Mouse (Mus musculus) adrenal gland, postnatal 10 days (tissue): ENCODE measurements around the gene Tob1. TPM values are rescaled to one million over a fixed set of nuclear protein-coding genes. Genes with fewer than 3 reads are reported as not detected.

ENCODE experiments used
- DNase-seq: peaks from one replicate; pipeline ENCODE4 v3.0.0; 2021; ENCODE audit warnings: mixed read lengths
- total RNA-seq, 2 experiments: library from RNA; stranded (reverse); gene quantifications; 2 replicates each; pipeline ENCODE4 v1.2.3; 2021

Tob1 gene
- total RNA-seq, 2 experiments from 2014 or later, result 111 to 183 TPM

DNA sequence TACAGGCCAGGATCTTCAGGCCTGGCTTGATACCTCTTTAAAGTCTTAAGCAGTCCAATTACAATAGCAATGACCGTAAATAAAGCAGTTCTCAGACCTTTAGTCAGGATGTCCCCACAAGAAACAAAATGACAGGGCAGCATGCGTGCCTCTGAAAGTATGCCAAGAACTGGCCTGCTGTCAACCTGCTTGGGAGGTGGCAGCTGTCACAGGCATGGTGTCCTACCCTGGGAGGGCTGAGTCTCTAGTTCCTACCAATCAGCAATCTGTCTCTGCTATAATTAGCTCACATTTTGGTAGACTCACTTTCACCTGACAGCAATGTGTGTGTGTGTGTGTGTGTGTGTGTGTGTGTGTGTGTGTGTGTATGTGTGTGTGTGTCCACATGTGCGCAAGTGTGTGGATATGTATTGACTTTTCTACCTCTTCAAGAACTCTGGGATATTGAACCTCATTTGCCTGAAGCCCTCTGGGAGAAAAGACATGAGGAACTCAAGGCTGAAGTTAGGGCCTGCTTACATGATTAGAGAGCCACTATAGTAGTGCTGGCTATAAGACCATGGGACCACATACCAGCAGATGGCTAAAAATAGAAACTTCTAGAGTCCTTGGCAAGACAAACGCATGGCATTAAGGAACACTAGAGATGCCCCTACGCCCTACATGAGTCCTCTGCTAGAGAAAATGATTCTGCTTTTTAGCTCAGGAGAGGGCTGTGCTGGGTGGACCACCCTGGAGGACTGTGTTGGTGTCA is 18.1 kb downstream of the Tob1 start:
- no peak for DNase-seq

DNA sequence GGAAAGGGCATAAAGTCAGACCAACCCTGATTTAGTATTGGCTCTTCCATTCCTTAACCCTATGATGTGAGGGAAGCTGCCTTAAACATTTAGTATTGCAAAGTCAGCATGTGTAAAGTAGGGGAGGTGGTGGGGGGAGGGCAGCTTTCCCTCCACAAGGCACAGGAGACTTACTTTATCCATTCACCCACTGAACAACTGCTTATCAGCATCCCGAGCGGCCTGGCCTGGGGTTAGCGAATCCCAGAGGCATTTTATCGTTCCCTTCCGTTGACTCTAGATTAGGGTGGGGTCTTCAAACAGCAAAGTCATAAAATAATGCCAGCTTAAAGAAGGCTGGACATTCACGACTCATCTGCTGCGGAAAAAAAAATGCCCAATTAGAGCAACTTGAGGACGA is 19.0 kb downstream of the Tob1 start:
- no peak for DNase-seq

DNA sequence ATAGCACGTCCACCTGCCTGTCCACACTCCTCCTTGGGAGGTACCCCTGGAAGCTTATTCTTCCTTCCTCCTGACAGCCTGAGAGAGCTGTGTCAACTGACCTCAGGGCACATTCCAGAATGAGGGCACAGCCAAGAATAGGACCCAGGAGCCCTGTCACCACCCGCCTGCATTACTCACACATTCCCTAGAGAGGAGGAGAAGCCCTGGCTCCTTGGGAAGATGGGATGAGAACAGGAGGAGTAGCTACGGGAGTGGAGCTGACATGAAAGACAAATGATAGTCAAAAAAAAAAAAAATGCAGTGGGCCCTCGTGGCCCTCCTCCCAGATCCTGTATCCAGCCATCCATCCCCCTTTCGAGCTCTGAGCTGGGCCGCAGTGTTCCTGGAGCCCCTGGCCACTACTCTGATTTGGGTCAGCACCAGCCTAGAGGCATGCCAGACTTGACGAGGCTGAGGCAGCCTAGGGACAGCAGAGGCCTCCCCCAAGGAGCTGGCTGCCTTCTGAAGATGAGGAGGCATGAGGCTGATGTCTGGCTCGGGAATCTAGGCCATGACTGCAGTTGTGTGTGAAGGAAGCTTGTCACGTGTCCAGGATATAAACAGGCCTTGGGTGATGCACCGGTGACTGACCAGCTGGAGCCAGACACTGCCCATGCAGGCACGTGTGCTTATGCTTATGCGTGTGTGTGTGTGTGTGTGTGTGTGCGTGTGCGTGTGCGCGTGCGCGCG is 20.7 kb downstream of the Tob1 start:
- DNase-seq, result peak; percentile 47

DNA sequence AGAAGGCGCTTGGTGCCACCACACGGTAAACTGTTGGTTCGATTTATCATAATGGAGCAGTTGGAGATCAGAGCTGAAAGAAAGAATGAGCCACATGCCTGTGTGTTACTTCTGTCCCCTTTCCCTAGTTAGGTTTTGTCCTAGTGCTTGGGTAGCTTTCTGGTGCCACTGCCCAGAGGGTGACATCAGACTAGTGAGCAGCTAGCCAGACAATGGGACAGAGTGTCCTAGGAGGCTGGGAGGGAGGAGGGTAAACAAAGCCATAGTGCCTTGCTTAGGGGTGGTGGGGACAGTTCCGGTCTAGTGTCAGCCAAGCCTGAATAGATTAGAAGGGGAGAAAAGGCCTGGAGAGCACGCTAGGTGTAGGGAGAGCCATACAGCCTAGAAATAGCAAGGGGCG is 22.2 kb downstream of the Tob1 start:
- DNase-seq, result no peak

DNA sequence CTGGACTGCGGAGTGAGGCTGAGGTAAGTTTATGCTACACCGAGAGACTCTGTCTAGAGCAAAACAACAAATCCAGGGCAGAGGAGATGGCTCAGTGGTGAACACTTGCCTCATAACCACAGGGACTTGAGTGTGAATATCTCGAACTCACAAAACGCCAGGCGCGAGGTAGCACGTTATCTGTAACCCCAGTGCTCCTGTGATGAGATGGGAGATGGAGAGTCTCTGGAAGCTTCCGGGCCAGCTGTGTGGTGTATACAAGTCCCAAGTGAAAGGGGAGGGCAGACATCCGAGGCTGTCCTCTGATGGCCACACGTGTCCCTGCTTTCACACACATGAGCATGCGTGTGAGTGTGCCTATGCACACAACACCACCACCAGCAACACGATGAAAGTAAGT is 23.1 kb downstream of the Tob1 start:
- DNase-seq, result no peak

DNA sequence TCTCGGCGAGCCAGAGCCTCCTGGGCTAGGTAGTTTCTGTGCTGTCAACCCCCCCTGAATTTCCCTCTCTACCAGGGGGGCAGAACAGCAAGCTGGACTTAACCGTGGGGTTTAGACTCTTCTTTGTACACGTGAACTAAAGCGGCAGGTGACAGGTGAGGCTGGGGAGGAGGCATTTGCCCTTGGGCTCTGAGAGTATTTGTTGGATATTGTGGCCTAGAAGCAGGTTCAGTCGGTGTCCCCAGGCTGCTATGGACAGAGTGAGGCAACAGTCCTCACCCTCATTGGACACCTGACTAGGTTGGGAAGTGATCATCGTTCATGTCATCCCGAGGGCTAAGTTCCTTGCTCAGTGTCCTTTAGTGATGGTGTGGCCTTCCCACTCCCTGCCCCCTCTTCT is 23.6 kb downstream of the Tob1 start:
- no peak for DNase-seq

DNA sequence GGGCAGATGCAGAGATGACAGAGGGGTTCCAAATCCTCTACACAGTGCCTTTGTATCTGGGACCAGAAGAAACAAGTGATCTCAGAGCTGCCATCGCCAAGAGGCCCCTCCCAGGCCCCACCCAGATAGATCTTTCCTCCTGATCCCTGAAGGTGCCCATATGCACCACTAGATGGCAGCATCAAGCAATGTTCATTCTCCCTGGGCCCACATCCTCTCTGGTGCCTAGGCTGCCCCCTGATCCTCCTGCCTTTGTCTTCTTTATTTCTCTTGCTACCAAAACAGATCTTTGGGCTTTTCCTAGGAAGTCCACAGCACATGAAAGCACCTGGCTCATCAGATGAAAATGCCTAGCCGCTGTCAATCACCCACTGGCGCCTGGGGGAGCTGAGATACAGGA is 24.8 kb downstream of the Tob1 start:
- DNase-seq, result peak; percentile 76

DNA sequence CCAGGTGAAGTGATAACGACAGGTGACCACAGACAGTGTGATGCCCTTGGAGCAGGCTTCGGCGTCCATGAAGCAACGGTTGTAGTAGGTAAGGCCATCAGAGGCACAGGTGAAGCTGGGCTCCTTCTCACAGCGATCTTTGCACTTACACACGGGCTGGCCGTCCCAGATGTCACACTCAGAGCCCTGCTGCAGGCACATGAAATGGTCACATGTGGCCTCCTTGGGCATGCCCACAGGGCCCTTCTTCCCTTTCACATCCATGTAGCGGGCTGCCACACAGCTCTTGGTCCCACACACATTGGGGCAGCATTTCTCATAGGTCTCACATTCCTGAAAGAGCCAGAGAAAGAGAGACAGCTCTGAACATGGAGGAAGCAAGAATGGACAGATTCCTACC is 27.5 kb downstream of the Tob1 start:
- no peak for DNase-seq

DNA sequence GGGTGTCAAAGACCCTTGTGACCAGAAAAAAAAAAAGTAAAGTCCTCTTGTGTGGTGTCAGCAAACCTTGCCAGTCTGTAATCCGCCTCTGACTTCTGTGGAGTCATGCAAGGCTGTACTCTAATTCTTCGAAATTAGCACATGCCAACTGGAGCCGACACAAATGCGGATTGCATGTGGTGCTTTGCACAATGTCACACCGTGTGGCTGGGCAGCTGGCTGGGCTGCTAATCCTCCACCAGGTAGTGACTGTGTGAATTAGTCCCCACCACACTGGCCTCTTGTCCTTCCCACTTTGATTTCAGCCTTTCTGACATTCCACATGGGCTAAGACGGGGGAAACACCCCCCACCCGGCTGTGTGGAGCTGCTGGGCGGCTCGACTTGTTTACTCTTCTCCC is 28.5 kb downstream of the Tob1 start:
- no peak for DNase-seq

DNA sequence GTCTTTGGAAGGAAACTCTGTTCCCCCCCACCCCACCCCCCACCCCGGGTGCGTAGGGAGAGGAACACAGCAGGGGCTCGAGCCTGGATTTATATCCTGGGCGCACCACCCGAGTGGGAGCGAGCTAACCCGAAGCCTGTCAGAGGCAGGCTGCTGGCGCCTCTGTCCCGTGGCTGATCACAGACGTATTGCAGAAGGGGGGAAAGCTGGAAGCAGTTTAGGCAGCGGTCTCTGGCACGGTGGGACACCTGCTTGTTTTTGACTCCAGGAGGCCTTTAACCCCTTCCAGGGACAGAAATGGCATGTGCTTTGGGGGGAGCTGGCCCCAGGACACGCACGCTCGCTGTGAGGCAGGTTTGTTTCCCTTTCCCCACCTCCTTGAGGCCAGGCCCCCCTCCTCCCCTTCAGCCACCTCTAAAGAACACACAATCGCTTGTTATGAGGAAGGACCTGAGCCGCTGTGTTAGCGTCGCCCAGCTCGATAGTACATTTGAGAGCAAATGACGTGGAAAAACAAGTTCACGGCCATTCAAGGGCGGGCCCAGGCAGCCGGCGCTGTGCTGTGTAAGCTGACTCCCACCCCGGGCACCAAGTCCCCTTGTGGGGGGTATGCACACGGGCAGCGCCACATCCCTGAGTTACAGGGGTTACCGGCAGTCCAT is 31.6 kb downstream of the Tob1 start:
- peak; percentile 54 for DNase-seq

DNA sequence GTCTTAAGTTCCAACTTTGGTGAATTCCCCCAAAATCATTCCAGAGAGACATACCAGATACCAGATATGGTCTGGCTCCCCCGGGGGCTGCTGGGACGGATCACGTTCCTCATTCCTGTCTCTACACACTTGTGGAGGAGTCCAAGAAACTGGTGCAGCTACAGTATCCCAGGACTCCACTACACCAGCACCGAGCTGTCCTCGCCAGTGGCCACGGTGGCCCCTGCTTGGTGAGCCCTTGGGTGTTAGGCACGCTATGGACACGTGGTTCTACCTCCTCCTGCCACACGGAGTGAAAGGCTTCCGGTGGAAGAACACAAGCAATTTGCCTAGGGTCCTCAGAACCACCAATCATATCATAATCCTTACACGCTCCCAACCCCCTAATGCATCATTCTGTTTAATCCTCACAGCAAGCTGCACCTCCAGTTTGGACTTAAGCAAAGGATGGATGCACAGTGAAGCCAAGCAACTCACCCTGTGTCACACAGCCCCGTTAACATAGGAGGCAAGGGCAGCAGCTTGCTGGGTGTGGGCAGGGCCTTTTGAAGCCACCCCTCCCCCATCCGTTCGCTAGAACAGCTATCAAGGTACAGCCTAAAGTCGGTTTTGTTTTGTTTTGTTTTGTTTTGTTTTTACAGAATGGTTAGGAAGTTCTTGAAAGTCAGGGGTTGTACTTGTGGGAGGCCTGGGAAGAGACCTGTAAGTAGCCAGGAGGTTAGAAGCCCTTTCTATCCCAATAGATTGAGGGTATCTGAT is 32.3 kb downstream of the Tob1 start:
- DNase-seq, result no peak

DNA sequence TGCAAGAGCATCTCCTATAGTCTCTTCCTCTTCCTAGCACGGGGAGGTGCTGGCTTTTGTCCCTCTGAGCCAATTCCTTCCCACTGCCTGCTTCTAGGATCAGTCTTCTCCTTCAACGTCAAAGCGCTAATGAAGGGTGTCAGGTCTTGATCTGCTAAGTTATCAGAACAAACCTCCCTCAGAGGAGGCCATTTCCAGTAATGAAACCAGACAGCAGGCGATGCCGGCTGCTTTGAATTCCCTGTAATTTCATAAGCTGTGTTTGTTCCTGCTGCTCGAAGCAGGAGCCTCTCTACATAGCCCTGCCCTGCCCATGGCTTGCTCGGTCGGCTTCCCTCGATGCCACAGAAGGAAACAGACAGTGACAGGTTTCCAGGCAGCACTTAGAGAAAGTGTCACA is 33.1 kb downstream of the Tob1 start:
- no peak for DNase-seq

DNA sequence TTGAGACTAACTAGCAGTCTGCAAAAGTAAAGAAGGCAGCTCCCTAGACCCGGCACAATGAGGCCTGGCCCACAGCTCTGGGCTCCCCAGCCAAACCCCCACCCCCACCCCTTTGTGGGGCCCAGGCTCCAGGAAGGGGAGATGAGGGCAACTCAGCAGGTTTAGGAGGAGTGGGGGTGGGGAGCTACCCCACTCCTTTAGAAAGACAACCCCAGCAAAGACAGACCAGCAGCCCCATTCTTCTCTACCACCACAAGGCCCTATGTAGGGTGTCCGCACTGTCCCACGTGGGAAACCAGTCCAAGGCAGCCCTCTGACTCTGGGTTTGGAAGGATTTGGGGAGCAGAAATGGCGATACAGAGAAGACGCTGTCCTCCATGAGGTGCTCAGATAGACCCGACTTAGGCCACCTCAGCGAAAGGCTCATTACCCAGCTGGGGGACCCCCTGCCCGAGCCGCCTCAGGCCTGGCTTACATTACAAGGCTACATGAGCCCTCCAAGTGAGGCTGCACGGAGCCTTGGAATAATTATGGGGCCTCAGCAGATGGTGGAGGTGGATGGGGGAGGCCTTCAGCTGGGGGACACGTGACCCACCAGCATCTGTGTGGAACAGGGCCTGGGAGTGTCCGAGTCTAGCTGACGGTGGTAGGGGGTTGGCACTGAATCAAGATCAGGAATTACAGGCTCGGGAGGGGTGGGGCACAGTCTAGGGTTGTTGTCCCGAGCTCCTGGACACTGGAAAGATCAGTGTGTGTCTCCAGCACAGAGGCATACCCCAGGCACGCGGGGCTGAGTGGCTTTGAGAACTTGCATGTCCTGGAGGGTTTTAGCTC is 34.9 kb downstream of the Tob1 start, which contains the start of gene Wfikkn2:
TSS of gene Wfikkn2 (minus strand) at position 51 of the 834 bp plus-strand sequence.
- DNase-seq, result no peak

DNA sequence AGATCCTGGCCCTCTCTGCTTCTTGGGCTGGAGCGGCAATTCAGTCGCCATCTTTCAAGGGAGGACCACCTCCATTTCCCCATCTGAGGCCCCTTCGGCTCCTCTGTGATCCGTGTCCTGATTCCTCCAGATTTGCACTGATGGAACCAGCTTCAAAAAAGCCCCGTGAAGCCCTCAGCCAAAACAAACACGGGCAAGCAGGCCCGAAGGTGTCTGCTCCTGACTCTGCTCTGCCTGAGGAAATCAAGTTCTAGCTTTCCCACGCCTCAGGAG is 35.5 kb downstream of the Tob1 start:
- DNase-seq, result no peak

DNA sequence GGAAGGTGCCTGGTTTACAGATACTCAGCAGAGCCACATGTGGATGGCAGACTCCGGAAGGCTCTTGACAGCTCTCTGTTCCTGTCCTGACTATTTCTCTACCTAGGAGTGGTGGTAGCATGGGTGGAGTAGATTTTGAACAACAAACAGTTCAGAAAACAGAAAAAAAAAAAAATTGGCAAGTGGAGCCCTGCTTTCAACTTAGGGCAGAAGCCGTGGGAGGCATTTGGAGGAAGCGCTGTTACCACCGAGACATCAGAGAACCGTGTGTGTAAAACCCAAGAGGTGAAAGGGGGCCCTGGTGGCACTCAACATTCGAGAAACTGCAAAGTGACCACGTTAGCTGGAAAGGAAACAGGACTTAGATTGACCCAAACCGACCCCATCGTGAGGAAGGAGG is 41.9 kb downstream of the Tob1 start:
- DNase-seq, result no peak

DNA sequence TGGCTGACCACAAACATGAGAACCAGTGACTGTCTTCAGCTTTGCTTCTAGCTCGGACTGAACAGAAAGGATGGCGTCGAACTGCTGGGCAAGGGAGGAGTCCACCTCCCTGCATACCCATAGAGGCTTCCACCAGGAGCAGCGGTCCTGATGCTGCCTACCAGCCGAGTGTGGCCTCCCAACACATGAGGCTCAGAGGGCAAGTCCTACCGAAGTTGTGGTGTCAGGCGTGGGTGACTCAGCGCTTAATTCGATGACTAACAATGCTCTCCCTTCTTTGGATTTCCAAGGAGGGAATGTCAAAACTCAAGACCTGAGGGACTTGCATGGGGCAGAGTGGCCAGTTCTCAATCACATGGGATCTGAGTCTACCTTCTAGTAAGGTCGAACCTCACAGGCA is 42.4 kb downstream of the Tob1 start:
- no peak for DNase-seq

DNA sequence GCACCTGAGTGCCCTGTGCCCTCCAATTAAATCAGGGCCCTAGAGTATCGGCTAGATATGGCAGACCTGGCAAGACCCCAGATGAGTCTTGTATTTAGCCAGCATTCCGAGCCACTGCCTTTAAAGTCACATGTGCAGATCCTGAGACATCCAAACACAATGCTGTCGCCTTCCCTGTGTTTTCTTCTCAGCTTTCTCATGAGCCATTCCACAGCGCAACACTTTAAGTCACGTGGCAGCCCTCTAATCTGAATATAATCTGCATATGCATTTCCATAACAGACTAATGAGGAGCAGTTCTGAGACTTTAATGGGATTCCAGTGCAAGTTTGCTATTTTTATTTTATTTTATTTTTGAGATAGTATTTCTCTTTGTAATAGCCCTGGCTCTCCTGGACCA is 44.5 kb downstream of the Tob1 start:
- DNase-seq, result no peak

DNA sequence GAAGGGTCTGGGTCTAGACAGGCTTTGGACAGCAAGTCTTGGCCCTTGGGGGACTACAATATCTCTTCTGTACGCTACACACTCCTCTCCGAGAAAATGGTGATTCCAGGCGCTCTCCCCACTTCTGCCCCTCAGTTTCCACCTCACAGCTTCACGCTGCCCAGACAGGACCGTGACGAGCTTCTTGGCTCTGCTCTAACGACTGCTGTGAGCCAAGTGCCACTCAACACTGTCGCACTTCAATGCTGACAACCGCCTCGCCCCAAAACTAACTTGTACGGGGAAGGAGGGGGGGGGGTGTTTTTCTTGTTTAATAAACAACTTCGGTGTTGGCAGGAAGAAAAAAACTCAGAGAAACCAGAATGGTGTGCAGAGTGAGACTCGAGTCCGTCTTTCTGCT is 46.7 kb downstream of the Tob1 start:
- no peak for DNase-seq

DNA sequence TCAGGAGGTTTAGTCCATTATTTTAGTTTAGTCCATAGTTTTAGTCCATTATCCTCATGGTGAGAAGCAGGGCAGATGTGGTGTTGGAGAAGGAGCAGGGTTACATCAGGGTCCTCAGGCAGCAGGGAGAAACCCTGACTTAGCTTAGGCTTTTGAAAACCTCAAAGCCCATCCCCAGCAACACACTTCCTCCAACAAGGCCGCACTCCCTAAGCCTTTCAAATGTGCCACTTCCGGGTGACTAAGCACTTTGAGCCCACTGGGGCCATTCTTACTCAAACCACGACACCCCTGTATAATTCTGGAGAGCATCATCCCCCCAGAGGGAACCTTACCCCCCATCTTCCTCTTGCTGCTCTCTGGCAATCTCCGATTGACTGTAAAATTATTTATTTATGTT is 48.6 kb downstream of the Tob1 start:
- no peak for DNase-seq

DNA sequence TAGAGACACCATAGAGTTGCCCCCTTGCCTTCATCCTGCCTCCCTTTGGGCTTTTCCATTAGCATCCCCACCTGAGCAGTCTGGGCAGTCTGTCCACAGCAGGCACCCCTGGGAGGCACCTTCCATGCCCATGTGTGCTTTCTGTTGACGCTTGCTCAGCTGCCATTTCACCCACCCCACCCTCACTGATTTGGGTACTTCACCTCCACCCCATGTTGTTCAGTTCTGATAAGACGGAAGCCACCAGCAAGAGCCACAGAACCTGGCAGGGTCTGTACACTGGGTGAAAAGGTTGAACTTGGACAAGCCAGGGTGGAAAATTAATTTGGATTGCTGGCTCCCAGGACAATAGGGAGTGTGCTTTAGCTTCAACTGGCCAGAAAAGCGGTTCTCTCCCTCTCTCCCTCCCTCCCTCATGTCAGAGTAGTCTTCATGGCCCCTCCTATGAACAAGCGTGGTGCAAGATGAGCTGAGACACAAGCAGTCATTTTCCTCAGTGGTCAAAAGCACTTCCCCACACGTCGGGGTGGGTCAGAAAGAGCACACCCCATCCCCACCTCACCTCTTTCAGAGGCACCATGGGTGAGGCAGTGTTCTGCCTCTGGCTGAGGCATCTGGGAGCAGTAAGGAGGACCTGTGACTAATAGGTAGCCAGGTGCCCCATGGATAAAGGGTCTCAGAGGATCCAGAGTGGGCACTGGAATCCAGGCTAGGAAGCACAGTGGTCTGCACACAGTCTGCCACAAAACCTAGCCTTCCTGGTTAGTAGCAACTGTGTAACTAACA is 50.5 kb downstream of the Tob1 start:
- DNase-seq, result no peak
